Mouse (Mus musculus) spleen, adult 2 months (tissue): ENCODE measurements at regions not wholly inside any gene's neighbourhood (a gene's known extent, or its start where the extent isn't known, plus 50 kb on each side); places are given as distances from the start of the nearest gene placed in this dataset.

ENCODE experiments used
- CTCF ChIP-seq: fragments of 200-500 bp; IDR thresholded peaks from 2 replicates; pipeline ENCODE4 v1.5.1; 2011; ENCODE audit warnings: mild to moderate bottlenecking, inconsistent platforms; ENCODE audit not compliant: insufficient read depth, insufficient read length, insufficient replicate concordance; ENCODE audit errors: extremely low read depth
- POLR2A ChIP-seq: fragments of 200-500 bp; IDR thresholded peaks from 2 replicates; pipeline ENCODE4 v1.6.1; 2011; ENCODE audit warnings: low read depth, low read length, inconsistent platforms

- no peak for TF ChIP-seq CTCF
- no peak for TF ChIP-seq POLR2A
These were observed 94.5 kb upstream of the Cpeb4 start for GRCm38 (mm10) chr11:31777531-31777930.
